Mouse (Mus musculus) layer of hippocampus, adult 8-10 months (tissue): ENCODE measurements at regions not wholly inside any gene's neighbourhood (a gene's known extent, or its start where the extent isn't known, plus 50 kb on each side); places are given as distances from the start of the nearest gene placed in this dataset.

Experiments
- DNase-seq, 2 experiments: peaks; one replicate each; pipeline ENCODE4 v3.0.0; 2022; ENCODE audit warnings: low spot score in 2 of 2

GRCm38 (mm10) chr10:124603061-124603460 lies 786.2 kb downstream of the Slc16a7 start:
- no peak for DNase-seq

GRCm38 (mm10) chr10:124570746-124571145 lies 818.5 kb downstream of the Slc16a7 start:
- peak; percentile 49 to 82 for DNase-seq

- no peak for DNase-seq
These were observed 825.6 kb downstream of the Slc16a7 start for GRCm38 (mm10) chr10:124563626-124564025.

GRCm38 (mm10) chr10:124528175-124528574 lies 861.1 kb downstream of the Slc16a7 start:
- DNase-seq, result no peak
